Mouse (Mus musculus) inflammation-experienced regulatory T-cells, adult 6 months (primary cell): Measurements from ENCODE around the gene Ms4a1. TPM values are rescaled to one million over a fixed set of nuclear protein-coding genes. Genes with fewer than 3 reads are reported as not detected.
"Not testable (repeated sequence)": the region's sequence is repeated elsewhere in the genome, so short reads cannot be mapped to it uniquely, and the experiment has no call there.

Experiments used
- ATAC-seq: one replicate; pipeline ENCODE4 v1.8.0; 2017
- polyA plus RNA-seq, 3 experiments: library from polyadenylated mRNA; unstranded; fragments of 100-300 nt; shearing (Covaris generic); gene quantifications; one replicate each; pipeline ENCODE4 v1.2.1; 2017

Ms4a1 gene
- 10 to 100 TPM in 1 of 3 experiments, 1 to 10 TPM in 1, under 1 TPM in 1; 0.94 to 10.9 (median 6.5) TPM for polyA plus RNA-seq

DNA sequence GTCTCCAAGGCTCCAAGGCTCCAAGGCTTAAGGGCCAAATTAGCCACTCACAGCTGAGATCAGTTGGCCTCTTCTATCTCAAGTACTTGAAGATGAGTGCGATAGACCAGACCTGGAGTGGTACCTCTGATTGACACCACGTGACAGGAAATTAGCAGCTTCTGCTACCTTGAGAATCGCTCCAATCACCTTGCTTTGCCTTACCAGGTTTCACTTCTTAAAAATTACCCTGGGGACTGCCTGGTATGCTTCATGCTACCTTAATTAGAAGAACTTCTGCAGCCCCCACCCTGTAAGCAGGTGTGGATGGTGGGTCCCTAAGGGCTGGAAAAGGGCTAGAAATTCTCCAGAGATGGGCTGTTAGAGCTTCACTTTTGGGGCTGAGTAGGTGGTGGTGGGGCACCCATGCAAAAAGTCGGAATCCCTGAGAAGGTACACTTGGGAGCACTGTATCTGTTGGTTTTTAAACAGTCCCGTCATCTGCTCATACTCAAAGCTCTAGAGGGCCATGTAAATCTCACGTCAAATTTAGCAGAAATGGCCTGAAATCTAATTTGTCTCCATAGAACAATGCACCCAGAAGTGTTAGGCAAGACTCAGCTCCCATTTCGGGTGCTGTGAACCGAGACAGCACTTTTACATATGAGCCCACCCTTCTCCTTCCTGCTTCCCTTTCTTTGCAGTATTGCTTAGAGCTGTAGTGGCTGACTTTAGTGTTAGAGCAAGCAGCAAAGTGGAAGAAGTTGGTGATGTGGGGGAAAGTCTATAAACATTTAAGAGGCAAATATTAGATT, at the start of gene Ms4a1:
TSS of gene Ms4a1 (minus strand) at position 190 of the 794 bp plus-strand sequence.
- no peak for ATAC-seq

DNA sequence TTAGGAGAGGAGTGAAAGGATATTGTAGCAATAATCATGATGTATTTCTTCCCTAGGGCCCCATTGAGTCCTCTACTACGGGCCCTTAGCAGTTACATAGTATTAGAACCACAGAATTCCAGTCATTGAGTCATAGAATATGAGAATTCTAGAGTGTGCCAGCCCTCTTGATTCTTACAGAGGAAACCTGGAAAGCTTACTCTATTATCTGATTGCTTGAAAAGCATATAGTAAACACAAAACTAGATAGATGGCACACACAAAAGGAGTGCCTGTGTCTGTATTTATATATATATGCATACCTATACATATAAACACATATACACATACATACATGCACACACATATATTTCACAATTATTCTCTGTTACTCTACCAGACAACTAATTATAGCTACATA, 48.3 kb upstream of the Ms4a1 start, which contains the start of gene Ms4a14:
TSS of gene Ms4a14 (minus strand) at position 101 of the 400 bp plus-strand sequence.
- no peak for ATAC-seq

DNA sequence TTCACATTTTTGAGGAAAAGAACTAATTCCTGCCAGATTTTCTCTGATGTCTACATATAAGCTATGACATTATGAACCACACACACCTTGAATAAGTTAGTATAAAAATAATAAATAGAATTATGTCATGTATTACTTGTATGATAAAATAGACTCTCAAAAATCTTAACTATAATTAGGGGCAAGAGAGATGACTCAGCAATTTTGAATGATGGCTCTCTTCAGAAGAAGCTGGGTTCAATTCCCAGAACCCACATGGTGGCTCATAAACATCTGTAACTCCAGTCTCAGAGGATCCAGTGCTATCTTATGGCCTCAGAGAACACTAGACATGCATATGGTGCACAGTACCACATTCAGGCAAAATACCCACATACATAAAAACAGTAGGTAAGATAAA, 42.8 kb upstream of the Ms4a1 start:
- no peak for ATAC-seq

DNA sequence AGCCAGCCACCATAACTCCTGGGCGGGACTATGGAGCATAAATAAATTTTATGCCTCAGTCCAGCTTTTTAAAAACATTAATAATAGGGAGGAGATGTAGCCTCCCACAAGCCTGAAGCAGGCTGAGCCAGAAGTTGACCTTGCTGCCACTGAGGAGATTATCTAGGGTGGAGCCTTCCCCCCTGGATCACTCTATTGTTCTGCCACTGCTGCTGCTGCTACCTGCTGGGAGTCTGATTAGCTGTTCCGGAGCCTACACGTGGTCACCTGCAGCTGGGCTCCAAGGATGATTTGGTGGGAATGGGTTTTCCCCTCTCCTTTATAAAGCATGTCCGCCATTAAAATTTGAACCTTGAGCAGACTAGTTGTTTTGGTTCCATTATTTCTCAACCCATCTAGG, 33.5 kb upstream of the Ms4a1 start:
- ATAC-seq: not testable (repeated sequence)

DNA sequence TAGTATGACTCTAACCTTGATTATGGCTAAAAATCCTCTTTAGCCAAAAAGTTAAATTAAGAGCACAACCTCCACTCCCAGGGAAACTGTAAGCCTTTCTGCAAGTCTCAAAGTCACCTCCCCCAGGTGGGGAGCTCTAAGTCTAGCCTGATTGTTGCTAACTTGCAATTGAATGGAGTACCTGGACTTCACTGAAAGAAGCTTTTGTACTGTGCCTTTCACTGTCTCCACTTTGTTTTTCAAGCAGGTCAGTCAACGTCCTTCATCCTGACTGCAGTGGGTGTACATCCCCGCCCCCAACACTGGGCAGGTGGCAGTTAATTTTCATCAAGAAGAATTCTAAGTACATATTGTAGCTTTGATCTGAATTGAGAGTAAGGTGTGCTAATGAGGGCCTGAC, 32.9 kb upstream of the Ms4a1 start:
- ATAC-seq: no peak

DNA sequence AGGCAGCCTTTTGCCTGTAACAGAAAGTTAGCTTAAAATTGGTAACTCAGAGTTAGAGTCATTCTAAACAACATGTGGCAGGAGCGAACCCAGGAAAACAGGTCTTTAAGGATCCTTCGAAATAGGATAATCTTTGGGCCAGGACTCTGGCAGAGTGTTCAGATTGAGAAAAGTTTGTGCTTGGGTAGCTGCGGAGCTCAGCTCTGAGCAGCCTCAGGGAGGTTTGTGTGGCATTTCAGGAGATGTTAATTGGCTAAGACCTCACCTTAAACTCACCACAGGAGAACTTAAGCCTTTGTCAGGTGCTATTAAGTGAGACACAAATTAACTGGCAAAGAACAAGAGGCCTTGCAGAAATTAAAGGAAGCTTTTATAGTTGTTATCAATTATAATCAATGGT, 27.6 kb upstream of the Ms4a1 start:
- not testable (repeated sequence) for ATAC-seq

DNA sequence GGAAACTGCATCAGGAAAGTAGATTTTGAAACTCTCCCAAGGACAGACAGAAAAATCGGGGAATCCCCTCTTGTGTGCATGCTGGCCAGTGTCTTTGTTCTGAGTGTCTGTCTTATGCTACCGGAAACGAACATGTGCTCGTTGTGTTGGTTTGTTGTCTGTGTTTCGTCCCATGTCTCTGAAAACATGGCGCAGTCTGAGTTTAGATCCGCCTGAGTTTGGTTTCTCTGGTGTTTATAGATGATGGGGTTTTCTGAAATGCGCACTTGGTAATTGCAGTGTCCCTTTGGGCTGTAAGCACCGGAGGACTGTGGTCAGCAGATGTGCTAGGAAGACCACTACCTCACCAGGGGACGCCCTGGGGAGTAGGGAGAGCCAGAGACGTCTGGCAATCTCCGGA, 26.9 kb upstream of the Ms4a1 start:
- peak; percentile 61 for ATAC-seq

DNA sequence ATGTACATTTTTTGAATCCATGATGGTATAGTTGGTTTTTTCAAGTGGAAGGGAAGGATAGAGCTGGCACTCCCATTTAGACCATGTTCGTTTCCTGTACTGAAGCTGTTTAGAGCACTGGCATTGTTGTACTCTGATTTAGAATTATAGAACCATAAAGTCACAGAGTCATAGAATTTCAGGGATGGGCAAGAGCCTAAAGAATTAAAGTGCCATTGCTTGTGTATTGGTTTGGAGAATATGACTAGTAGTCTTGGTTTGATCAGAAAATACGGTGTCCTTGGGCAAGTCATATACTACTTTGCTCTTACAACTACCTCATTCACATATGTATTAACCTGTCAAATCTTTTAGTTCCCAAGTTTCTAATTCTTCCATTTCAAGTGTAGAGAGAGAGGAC, 17.7 kb upstream of the Ms4a1 start, which contains the start of gene Ms4a5:
TSS of gene Ms4a5 (minus strand) at position 101 of the 400 bp plus-strand sequence.
- ATAC-seq: no peak

DNA sequence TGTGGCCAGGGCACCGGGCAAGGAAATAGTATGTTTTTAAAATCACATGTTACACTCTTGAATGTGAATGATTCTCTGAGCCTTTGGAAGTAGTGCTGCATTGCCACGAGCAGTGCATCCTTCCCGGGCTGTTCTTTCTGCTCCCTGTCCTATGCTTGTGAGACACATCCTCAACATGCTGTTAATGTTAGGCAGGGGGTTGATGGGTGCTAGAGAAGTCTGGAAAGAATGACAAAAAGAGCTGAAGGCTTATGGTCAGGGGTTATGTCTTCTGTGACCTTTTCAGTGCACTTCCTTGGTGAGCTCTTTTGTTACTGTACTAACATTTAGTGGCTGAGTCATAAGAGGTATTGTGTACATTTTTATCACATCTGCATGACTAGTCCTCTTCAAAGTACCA, 14.2 kb upstream of the Ms4a1 start:
- ATAC-seq: no peak

DNA sequence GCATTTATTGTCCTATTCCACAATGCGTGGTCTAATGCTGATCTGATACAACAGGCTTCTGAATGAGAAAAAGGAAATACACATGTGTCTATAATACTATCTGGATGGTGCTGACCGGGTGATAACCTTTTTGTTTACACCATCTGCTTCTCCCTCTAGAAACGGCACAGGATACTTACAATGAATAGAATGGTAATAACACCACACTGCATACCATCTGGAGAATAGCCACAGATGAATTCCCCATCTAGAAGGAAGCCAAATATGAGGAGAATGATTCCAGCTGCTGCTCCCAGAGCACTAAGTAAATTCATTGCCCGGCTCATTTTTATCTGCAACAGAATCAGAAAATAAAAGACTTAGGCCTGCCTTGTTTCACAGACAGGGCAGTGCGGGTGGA, 10.4 kb upstream of the Ms4a1 start:
- ATAC-seq: no peak

DNA sequence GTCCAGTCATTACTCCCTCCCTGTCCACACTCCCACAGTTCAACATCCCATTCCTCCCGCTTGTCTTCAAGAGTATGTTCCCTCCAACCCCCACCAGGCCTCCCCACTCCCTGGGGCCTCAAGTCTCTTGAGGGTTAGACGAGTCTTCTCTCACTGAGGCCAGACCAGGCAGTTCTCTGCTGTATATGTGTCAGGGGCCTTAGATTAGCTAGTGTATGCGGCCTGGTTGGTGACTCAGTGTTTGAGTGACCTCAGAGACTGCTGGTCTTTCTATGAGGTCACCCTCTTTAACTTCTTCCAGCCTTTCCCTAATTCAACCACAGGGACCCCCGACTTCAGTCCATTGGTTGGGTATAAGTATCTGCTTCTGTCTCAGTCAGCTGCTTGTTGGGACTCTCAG, 915 bp upstream of the Ms4a1 start:
- ATAC-seq: no peak

DNA sequence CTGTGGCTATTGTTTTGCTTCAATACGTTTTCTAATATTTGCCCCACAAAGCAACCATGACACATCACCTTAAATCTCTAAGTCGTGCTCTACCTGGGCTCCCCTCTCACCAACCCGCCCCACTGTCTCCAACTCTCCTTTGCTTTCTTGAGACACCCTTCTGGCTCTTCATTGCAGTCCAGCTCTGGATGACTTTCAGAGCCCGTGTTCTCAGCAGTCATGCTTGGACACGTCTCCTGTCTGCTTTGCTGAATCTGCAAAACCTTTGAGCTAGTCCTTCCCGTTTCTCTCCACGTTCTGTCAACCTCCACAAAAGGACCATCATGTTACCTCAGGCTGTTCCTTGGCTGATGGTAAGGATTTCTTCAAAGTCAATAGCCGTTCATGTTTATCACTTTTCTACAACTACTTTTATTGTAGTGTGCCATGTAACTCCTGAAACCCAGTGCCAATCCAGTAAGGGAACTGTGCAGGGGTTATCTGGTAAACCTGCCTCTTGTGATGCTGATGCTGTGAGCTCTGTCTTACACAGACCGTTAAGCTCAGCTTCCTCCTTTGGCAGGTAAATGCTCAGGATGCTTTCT, 1.3 kb downstream of the Ms4a1 start:
- ATAC-seq: no peak

DNA sequence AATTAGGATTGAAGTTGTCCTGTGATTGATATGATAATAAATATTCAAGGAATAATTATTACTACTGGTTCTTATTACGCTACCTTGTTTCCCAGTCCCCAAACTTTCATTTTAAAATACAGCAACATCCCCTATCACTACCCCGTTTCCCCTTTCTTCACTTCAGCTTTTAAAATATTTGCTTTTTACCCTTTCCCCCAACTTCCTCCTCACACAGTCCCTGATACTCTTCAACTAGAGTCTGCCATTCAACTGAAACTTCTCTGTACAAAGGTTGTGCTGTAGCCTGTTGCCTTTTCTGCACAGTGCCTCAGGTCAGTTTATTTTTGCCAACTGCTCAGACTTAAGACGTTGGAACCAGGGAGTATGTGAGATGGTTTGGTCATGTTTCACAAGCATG, 2.5 kb downstream of the Ms4a1 start:
- no peak for ATAC-seq

DNA sequence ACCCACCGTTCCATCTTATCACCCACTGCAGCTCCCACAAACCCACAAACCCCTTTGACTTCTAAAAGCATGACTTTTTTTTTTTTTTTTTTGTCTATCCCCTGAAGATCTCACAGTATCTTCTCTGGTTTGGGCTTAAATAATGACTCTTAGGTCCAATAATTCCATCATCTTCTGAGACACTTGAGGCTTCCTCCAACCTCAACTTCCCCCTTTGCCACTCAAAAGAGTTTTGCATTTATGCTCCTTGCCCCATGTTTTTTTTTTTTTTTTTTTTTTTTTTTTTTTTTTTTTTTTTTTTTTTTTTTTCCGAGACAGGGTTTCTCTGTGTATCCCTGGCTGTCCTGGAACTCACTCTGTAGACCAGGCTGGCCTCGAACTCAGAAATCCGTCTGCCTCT, 3.1 kb downstream of the Ms4a1 start:
- not testable (repeated sequence) for ATAC-seq

DNA sequence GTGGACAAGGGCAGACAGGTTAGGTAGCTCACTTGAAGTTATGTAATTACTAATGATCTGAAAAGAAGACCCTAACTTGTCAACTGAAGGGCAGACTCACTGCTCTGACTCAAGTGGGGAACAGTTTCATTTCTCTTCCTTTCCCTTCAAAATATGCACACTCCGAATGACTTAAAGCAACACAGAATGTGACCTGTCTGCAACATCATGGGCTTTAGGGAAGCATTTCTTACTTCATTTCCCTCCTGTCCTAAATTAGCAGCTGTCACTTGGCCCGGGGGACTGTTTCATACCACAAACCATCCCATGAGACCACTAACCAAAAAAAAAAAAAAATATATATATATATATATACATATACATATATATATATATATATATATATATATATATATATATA, 4.5 kb downstream of the Ms4a1 start:
- ATAC-seq: no peak

DNA sequence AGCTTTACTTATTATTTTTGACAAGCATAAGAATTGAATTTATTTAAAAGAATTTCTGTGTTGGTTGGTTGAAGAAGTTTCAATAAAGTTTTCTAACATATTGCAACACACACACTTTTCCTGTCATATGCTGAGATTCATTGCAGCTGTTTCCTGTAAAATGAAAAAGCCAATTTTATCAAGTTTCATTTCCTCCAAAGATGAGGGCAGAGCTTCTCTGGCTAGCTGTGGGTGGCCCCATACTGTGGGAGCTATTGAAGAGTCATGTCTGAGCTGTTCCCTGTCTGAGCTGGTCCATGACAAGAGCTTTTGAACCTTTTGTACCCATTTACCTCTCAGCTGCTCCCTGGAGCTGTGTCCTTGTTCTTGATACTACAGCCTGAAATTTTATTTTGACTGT, 21.8 kb downstream of the Ms4a1 start:
- ATAC-seq: no peak

DNA sequence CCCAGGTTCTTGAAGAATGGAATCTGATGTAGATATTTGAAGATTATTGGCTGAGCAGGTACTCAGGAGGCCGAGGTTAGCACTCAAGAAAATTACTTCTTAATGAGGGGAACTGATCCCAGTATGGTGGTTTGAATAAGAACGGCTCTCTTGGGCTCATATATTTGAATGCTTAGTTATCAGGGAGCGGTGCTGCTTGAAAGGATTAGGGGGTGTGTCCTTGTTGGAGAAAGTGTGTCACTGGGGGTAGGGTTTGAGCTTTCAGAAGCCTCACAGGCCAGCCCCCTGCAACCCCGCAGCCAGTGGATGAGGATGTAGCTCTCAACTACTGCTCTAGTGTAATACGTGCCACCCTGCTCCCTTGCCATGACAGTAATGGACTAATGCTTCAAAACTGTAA, 23.5 kb downstream of the Ms4a1 start:
- ATAC-seq: no peak

DNA sequence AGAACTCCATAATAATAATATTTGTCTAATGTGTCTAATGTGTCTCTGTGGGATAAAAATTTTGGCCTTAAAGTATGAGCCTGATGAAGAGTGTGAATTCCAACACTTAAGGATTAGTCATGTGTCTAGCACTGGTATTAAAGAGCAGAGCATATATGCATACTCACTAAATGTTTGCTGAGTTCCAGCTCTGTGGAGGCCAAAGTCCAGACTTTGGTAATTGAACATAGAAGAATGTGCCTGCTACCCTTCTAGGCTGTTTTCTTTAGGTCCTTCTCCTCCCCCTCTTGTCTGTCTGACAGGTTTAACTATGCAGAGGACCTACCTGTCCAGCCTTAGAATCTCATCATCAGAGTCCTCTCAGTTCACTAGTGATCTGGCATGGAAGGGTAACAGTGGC, 30.2 kb downstream of the Ms4a1 start:
- ATAC-seq: no peak

DNA sequence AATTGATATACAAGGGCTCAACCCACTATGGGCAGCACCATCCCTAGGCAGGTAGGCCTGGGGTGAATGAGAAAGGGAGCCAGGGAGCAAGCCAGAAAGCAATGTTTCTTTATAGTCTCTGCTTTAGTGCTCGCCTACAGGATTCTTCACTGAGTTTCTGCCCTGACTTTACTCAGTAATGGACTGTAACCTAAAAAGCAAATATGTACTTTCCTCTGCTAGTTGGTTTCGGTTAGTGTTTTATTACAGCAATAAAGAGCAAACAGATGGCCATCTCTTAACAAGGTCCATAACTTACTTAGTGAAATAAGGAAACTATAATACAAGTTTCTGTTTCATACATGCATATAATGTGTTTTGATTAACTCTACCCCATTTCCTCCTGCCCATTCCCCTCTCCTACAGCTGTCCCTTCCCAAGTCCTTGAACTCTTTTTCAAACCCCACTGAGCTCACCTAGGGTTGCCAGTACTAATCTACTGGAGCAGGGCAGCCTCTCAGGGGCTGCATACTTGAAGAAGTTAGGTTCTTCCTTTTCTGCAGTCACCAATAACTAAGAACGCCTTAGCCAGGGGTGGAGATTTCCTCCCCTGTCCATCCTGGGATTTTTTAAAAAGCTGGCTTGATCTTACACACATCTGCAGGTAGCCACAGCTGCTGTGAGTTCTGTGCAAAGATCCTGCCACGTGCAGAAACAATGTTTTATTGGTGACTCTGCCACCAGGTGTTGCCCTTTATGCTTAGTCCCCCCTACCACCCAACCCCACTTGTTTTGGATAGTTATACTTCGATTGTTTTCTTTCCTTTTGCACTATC, 30.9 kb downstream of the Ms4a1 start:
- ATAC-seq: no peak

DNA sequence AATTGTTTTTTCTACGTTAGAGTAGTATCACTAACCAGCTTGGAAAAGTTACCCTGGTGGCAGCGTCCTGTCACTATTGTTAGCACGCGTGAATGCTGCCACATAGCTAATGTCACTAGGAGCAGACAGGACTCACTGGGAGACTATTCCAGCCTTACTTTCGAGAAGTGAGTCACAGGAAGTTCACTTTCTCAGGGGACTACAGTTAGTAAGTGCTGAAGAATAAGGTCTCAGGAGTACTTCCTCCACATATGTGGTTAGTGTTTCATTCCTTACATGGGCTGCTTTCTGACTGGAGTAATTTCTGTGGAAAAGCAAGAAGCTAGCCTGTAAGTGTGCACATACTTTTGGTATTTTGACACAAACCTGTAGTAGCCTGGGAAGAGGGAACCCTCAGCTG, 31.8 kb downstream of the Ms4a1 start:
- ATAC-seq: no peak

DNA sequence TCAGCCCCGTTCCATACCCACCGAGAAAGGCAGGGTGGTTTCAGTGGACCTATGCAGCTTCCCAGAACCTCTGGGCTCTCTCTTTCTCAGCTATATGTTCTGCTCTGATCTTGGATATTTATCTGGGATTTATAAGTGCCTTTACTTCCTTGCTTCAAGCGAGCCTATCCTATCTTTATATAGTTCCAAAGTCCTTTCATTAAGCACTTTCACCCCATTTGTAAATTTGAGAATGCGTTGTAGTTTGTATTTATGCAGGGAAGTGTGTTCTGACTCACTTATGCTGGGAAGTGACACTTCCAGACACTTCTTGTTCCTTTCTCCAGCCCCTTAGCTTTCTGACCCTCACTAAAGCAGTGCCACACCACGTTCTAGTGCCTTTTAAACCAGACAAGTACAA, 33.7 kb downstream of the Ms4a1 start, which contains the start of gene Ms4a12:
TSS of gene Ms4a12 (minus strand) at position 101 of the 400 bp plus-strand sequence.
- no peak for ATAC-seq
